Mouse (Mus musculus) urinary bladder, postnatal 36 days (tissue): Measurements from ENCODE around the gene Atox1.
A peak's percentile ranks its signal among the peaks of the same experiment; 100 is the strongest.

ENCODE experiments used
- DNase-seq, 2 experiments: peaks; one replicate each; pipeline ENCODE4 v3.0.0; 2022; ENCODE audit warnings: low spot score in 2 of 2, mixed read lengths in 1 of 2

The Atox1 gene

GRCm38 (mm10) chr11:55414314-55414713 is 46.7 kb downstream of the Atox1 start:
- DNase-seq: peak in 1 of 2 experiments; percentile 67

GRCm38 (mm10) chr11:55413416-55413796 is 47.6 kb downstream of the Atox1 start:
- no peak for DNase-seq

GRCm38 (mm10) chr11:55412680-55413415 is 48.2 kb downstream of the Atox1 start:
- no peak for DNase-seq

DNA sequence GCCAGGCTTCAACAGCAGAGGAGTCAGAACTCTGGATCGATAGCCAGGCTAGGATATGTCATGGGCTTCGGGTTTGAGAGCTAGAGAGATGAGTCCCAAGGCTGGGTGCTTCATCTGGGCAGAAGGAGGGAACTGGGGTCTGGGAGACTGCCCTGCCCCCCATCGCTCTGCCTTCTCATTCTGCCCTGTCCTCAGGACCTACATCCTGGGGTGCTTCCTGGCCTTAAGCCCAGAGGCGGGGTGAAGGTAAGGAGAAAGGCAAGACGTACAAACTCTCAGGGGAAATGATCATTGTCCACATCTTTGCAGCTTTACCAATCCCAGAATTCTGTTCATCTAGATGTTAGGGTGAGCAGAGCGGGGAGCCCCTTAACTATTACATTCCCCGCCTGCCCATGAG is 49.0 kb downstream of the Atox1 start:
- no peak for DNase-seq

- DNase-seq: no peak
Measured at GRCm38 (mm10) chr11:55410502-55410901, 50.5 kb downstream of the Atox1 start.

DNA sequence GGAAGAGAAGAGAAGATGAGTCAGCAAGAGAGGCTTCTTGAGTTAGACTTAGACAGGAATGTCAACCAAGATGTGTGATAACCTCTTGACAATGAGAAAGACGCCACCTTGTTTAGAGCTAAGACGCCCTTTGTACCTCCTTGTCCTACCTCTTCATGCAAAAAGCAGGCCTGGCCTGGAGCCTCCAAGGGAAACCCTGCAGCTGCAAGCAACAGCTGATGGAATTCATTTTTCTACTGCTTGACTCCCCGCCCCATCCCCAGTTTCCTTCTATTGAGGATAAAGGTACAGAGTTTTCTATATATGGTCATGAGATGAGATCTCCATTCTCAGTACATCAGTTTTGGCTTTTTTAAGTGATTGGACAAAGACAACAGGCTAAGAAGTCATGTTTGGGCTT is 51.0 kb downstream of the Atox1 start:
- DNase-seq: no peak

GRCm38 (mm10) chr11:55407133-55407532 is 53.9 kb downstream of the Atox1 start:
- no peak for DNase-seq

DNA sequence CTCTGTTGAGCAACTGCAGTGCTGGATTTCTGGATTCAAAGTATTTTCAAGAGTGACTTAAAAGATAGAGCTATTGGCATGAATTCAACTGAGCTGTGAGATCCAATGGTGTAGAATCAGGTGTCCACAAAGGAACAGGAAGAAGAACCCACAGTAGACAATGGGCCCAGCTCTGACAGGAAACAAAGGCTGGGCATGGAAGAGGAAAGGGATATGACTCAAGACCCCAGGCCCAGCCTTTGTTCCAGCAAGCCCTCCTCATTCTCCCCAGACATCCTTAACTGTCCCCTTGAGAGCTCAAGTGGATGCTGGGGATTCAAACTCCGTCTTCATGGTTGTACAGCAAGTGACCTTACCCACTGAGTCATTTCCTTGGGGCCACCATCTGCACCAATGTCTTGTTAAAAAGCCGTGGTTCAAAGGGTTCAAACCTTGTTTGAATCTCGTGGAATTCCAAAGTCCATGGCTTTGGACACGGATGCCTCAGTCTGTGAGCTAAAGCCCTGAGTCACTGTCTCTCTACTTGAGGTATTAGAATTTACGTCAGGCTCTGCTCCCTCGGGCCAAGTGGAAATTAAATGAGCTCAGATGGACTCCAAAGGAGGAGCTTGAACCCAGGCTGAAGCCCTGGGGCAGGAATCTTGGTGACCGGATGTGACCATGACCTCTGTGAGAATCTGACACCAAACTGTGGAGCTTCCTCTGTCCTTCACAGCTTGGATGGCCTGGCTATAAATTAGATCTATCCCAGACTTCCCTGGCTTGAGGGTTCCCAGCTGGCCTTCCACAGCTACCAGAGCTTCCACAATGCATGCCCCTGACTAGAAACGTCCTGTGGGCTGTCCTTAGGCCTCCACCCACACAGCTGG is 55.2 kb downstream of the Atox1 start:
- no peak for DNase-seq

- DNase-seq: peak in 1 of 2 experiments; percentile 43
Measured at GRCm38 (mm10) chr11:55404659-55405457, 56.2 kb downstream of the Atox1 start.

DNA sequence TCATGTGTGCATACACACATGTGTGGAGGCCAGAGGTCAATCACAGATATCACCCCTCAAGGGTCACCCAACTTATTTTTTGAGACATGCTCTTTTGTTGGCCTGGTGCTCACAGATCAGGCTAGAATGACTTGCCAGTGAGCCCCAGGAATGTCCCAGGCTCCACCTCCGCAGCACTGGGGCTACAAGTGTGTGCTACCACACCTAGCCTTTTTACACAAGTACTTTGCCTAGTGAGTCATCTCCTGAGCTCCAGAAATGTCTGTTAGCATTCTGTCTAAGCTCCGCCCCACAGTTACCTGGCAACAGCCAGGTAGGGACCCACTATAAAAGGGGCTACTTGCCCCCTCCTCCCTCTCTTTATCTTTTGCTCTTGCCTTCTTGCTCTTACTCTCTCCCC is 60.2 kb downstream of the Atox1 start:
- DNase-seq: no peak

DNA sequence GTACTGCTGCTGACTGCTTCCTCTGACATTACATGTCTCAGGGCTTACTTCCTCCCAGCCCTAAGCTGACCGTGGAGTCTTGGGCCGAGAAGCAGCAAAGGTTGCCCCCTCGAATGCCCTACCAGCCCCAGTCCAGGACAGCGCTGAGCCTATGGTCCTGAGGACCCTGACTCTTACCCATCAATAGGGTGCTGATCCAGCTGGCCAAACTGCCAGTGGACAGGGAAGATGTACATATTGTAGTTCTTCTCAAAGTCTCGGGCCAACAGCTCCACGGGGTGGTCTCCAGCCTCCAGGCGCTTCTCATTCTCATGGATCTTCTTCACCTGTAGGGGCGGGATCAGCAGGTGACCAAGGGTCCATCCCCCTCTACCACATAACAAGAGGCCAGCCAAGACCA is 62.7 kb downstream of the Atox1 start:
- no peak for DNase-seq

DNA sequence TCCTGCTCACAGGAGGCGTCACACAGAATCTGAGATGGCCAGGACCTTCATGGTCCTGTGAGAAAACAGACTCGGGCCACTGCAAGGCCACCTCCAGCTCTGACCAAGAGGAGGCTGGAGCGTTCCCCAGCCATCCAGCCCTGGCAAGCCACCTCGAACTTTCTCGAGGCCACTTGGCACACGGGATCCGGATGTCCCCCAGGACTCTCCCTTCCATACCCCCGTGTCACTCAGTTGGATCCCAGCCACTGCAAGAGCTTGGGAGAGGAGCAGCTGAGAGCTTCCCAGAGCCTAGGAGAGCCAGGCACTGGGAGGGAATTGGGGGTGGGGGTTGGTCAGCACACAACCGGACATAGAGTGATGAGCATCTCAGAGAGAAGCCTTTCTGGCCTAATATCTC is 63.6 kb downstream of the Atox1 start:
- DNase-seq: peak in 1 of 2 experiments; percentile 45

GRCm38 (mm10) chr11:55397036-55397435 is 64.0 kb downstream of the Atox1 start:
- DNase-seq: no peak
